Mouse (Mus musculus) stomach, embryonic 15.5 days (tissue): ENCODE data around the gene Fanci. TPM values are rescaled to one million over a fixed set of nuclear protein-coding genes. Genes with fewer than 3 reads are reported as not detected.
A peak's percentile ranks its signal among the peaks of the same experiment; 100 is the strongest.

Experiments
- ATAC-seq: fragments of 200-750 bp; cut with Nextera tagmentation; 2 replicates; pipeline ENCODE4 v1.8.0; 2017; ENCODE audit warnings: low read depth, moderate number of reproducible peaks, moderate TSS enrichment; ENCODE audit not compliant: insufficient read depth, low FRiP score
- H3K27ac ChIP-seq: fragments of 300-500 bp; sonication (generic); 2 replicates; pipeline ENCODE4 v1.5.1; 2015; ENCODE audit warnings: mild to moderate bottlenecking, inconsistent platforms
- H3K27me3 ChIP-seq: fragments of 300-500 bp; sonication (generic); replicated peaks from 2 replicates; pipeline ENCODE4 v1.6.1; 2015; ENCODE audit warnings: inconsistent platforms
- H3K36me3 ChIP-seq: fragments of 300-500 bp; sonication (generic); 2 replicates; pipeline ENCODE4 v1.6.1; 2015; ENCODE audit warnings: inconsistent platforms
- H3K4me1 ChIP-seq: fragments of 300-500 bp; sonication (generic); 2 replicates; pipeline ENCODE4 v1.6.1; 2015; ENCODE audit warnings: inconsistent platforms
- H3K4me2 ChIP-seq: fragments of 300-500 bp; sonication (generic); 2 replicates; pipeline ENCODE4 v1.6.1; 2015; ENCODE audit warnings: mild to moderate bottlenecking, inconsistent platforms
- H3K4me3 ChIP-seq: fragments of 300-500 bp; sonication (generic); replicated peaks from 2 replicates; pipeline ENCODE4 v1.5.1; 2015; ENCODE audit warnings: inconsistent platforms
- H3K9ac ChIP-seq: fragments of 300-500 bp; sonication (generic); 2 replicates; pipeline ENCODE4 v1.6.1; 2015; ENCODE audit warnings: inconsistent platforms
- H3K9me3 ChIP-seq: fragments of 300-500 bp; sonication (generic); 2 replicates; pipeline ENCODE4 v1.6.1; 2016; ENCODE audit warnings: inconsistent platforms
- WGBS: fragments of 180-500 bp; shearing (Covaris S2); methylation state at CpG from one replicate; pipeline ENCODE4 v1.1.7; 2015; 5-methylcytosine and 5-hydroxymethylcytosine counted together
- polyA plus RNA-seq: library from polyadenylated mRNA; unstranded; fragments of >200 nt; fragmentation: Nextera tagmentation; extraction: Ambion mirVana; gene quantifications from 2 replicates; pipeline ENCODE4 v1.2.1, GENCODE M21; 2015

Fanci gene
- polyA plus RNA-seq, 1 experiment from 2014 or later, result 7.8 TPM

GRCm38 (mm10) chr7:79363370-79364043, 28.2 kb upstream of the Fanci start:
- H3K36me3 ChIP-seq, result peaks cover 12% of the 10 kb centered on the region
- 47% methylated on average over 8 of the region's 8 CpGs for WGBS
- ATAC-seq, result peak; percentile 32; the same call in 1 of the 2 replicates
- no peak overlapping the region for H3K4me3 ChIP-seq
- no peaks in the 10 kb centered on the region for H3K9me3 ChIP-seq
- no peak overlapping the region for H3K9ac ChIP-seq
- no peaks in the 10 kb centered on the region for H3K4me1 ChIP-seq
- no peak overlapping the region for H3K27ac ChIP-seq
- no peak overlapping the region for H3K4me2 ChIP-seq
- no peaks in the 10 kb centered on the region for H3K27me3 ChIP-seq

- no peak overlapping the region for H3K4me2 ChIP-seq
- WGBS, result 79% methylated on average over 5 of the region's 5 CpGs
- H3K9ac ChIP-seq, result no peak overlapping the region
- H3K27ac ChIP-seq, result no peak overlapping the region
- ATAC-seq, result no peak
- no peaks in the 10 kb centered on the region for H3K9me3 ChIP-seq
- H3K4me1 ChIP-seq, result no peaks in the 10 kb centered on the region
- H3K36me3 ChIP-seq, result no peaks in the 10 kb centered on the region
- H3K4me3 ChIP-seq, result no peak overlapping the region
- no peaks in the 10 kb centered on the region for H3K27me3 ChIP-seq
Observed at GRCm38 (mm10) chr7:79368664-79369063, 23.1 kb upstream of the Fanci start.

DNA sequence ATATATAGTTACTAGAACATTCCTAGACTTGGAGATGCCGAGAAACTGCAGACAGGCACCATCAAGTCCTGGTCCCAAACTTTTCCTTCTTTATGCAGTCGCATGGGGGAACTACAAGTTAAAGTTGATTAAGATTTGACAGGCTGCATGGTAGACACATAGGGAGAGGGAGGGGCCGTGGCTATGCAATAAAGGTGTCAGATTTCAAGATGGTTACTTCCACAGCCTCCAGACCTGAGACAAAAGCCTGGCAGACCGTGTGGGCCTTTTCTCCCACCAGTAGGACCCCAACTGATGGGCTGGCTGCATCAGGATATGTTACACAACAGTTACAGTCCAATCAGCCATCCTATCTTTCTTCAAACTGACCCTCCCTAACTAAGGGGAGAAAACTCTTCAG, 22.3 kb upstream of the Fanci start:
- H3K9ac ChIP-seq, result no peak overlapping the region
- H3K4me2 ChIP-seq, result no peak overlapping the region
- no peaks in the 10 kb centered on the region for H3K36me3 ChIP-seq
- 35% methylated on average over 4 of the region's 4 CpGs for WGBS
- ATAC-seq, result no peak
- no peak overlapping the region for H3K4me3 ChIP-seq
- no peak overlapping the region for H3K27ac ChIP-seq
- no peaks in the 10 kb centered on the region for H3K4me1 ChIP-seq
- H3K9me3 ChIP-seq, result no peaks in the 10 kb centered on the region
- no peaks in the 10 kb centered on the region for H3K27me3 ChIP-seq

GRCm38 (mm10) chr7:79371321-79371879, 20.3 kb upstream of the Fanci start:
- peak; percentile 68 for ATAC-seq
- H3K9me3 ChIP-seq, result no peaks in the 10 kb centered on the region
- H3K27ac ChIP-seq, result no peak overlapping the region
- WGBS, result 41% methylated on average over 10 of the region's 10 CpGs
- H3K4me1 ChIP-seq, result no peaks in the 10 kb centered on the region
- H3K4me3 ChIP-seq, result no peak overlapping the region
- H3K27me3 ChIP-seq, result no peaks in the 10 kb centered on the region
- no peaks in the 10 kb centered on the region for H3K36me3 ChIP-seq
- H3K9ac ChIP-seq, result no peak overlapping the region
- H3K4me2 ChIP-seq, result no peak overlapping the region

- no peak overlapping the region for H3K27ac ChIP-seq
- H3K36me3 ChIP-seq, result no peaks in the 10 kb centered on the region
- no peak overlapping the region for H3K4me3 ChIP-seq
- H3K27me3 ChIP-seq, result no peaks in the 10 kb centered on the region
- H3K4me1 ChIP-seq, result no peaks in the 10 kb centered on the region
- H3K4me2 ChIP-seq, result no peak overlapping the region
- no peak for ATAC-seq
- no peak overlapping the region for H3K9ac ChIP-seq
- no peaks in the 10 kb centered on the region for H3K9me3 ChIP-seq
Observed at GRCm38 (mm10) chr7:79374017-79374416, 17.7 kb upstream of the Fanci start.

- Histone ChIP-seq H3K4me2 (no peak overlapping the region), H3K27ac (no peak overlapping the region), H3K4me3 (no peak overlapping the region), H3K36me3 (no peaks in the 10 kb centered on the region), H3K4me1 (no peaks in the 10 kb centered on the region), H3K9ac (no peak overlapping the region), H3K27me3 (no peaks in the 10 kb centered on the region), H3K9me3 (no peaks in the 10 kb centered on the region)
- 75% methylated on average over 5 of the region's 5 CpGs for WGBS
- no peak for ATAC-seq
Observed at GRCm38 (mm10) chr7:79375594-79375993, 16.1 kb upstream of the Fanci start.

- WGBS, result 79% methylated on average over 10 of the region's 10 CpGs
- Histone ChIP-seq H3K4me2 (no peak overlapping the region), H3K9me3 (no peaks in the 10 kb centered on the region)
Observed at GRCm38 (mm10) chr7:79376516-79377275, 15.0 kb upstream of the Fanci start.

GRCm38 (mm10) chr7:79386422-79387133, 5.2 kb upstream of the Fanci start, which contains the start of gene Rlbp1:
TSS of gene Rlbp1 (minus strand) at chr7:79387048.
- Histone ChIP-seq H3K36me3 (no peaks in the 10 kb centered on the region), H3K4me1 (peaks cover 3% of the 10 kb centered on the region; the same call in 1 of the 2 replicates), H3K9me3 (no peaks in the 10 kb centered on the region), H3K27ac (no peak within 1 kb of the TSS), H3K27me3 (no peaks in the 10 kb centered on the region), H3K4me3 (no peak within 1 kb of the TSS), H3K4me2 (no peak within 1 kb of the TSS), H3K9ac (no peak within 1 kb of the TSS)
- 71% methylated on average over 16 of the region's 16 CpGs for WGBS
- ATAC-seq, result no peak

More at GRCm38 (mm10) chr7:79376516-79377275, 15.0 kb upstream of the Fanci start:
- no peak overlapping the region for H3K27ac ChIP-seq
- no peaks in the 10 kb centered on the region for H3K4me1 ChIP-seq
- no peaks in the 10 kb centered on the region for H3K27me3 ChIP-seq
- no peak overlapping the region for H3K4me3 ChIP-seq
- H3K9ac ChIP-seq, result no peak overlapping the region
- ATAC-seq, result no peak
- no peaks in the 10 kb centered on the region for H3K36me3 ChIP-seq

DNA sequence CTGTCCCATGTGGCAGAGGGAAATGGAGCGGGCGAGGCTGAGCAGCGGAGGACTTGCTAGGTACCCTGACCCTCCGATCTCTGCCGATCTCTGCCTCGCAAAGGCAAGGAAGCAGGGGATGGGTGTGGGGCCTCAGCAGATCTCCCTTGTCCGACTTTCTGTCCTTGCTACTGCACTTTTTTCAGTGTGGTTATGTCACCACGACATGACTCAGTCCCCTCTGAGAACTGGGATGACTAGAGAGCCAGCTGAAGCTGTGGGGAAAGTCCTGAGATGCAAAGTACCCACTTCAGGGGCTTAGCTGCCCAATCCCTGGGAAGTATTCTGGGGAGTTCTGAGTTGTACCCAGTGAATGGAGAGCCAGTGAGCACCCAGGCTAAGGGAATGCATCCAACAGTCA, 4.6 kb upstream of the Fanci start:
- H3K36me3 ChIP-seq, result no peaks in the 10 kb centered on the region
- H3K4me2 ChIP-seq, result no peak overlapping the region
- H3K27me3 ChIP-seq, result no peaks in the 10 kb centered on the region
- H3K27ac ChIP-seq, result no peak overlapping the region
- no peak overlapping the region for H3K9ac ChIP-seq
- no peak for ATAC-seq
- 68% methylated on average over 8 of the region's 8 CpGs for WGBS
- no peak overlapping the region for H3K4me3 ChIP-seq
- H3K4me1 ChIP-seq, result peaks cover 3% of the 10 kb centered on the region; the same call in 1 of the 2 replicates
- H3K9me3 ChIP-seq, result no peaks in the 10 kb centered on the region

DNA sequence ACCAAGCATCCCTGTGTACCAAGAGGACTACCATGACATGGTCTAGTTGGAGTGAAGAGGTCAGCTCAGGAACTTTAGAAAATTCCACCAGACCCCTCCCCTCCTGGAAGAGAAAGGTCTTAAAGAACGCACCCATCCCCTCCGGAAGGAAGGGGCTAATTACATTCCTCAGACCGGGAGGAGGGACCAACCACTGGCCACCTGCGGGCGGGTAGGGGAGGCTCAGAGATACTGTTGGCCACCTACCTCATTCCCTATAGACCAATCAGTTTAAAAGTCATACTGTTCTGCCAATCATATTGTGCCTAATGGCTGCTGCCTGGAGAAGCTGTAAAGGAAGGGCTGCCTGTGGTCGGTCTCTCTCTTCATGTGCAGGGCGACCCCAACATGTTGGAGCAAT, 3.7 kb upstream of the Fanci start:
- Histone ChIP-seq H3K27ac (no peak overlapping the region), H3K36me3 (no peaks in the 10 kb centered on the region), H3K9me3 (no peaks in the 10 kb centered on the region), H3K4me1 (peaks cover 3% of the 10 kb centered on the region; the same call in 1 of the 2 replicates), H3K4me2 (no peak overlapping the region), H3K27me3 (no peaks in the 10 kb centered on the region), H3K9ac (no peak overlapping the region), H3K4me3 (no peak overlapping the region)
- ATAC-seq, result no peak
- 46% methylated on average over 7 of the region's 7 CpGs for WGBS

- ATAC-seq, result no peak
- Histone ChIP-seq H3K27ac (no peak overlapping the region), H3K4me1 (peaks cover 3% of the 10 kb centered on the region; the same call in 1 of the 2 replicates), H3K4me3 (no peak overlapping the region), H3K9me3 (no peaks in the 10 kb centered on the region), H3K9ac (no peak overlapping the region), H3K4me2 (no peak overlapping the region), H3K27me3 (no peaks in the 10 kb centered on the region), H3K36me3 (no peaks in the 10 kb centered on the region)
- WGBS, result 75% methylated on average over 7 of the region's 7 CpGs
Observed at GRCm38 (mm10) chr7:79388671-79389206, 3.0 kb upstream of the Fanci start.
